Mouse (Mus musculus) MEL (cell line): Measurements from ENCODE around the gene Szrd1. TPM values are rescaled to one million over a fixed set of nuclear protein-coding genes. Genes with fewer than 3 reads are reported as not detected.

ENCODE experiments used
- DNase-seq: peaks from one replicate; pipeline ENCODE4 v3.0.0; 2011; ENCODE audit warnings: low read depth, low spot score
- H3K27ac ChIP-seq: 2 replicates; pipeline ENCODE4 v1.5.1; 2012; ENCODE audit warnings: low read depth, mild to moderate bottlenecking, control low read depth, low read length, moderate library complexity; ENCODE audit not compliant: control insufficient read depth
- H3K27me3 ChIP-seq, 2 experiments: fragments of 150-350 bp in 1 of 2; sonication (generic) in 1 of 2; 2 replicates each; pipeline ENCODE4 v1.6.1; 2012; ENCODE audit warnings: low read length in 2 of 2, mild to moderate bottlenecking in 2 of 2, improper control_type of control experiment in 1 of 2, moderate library complexity in 1 of 2; ENCODE audit not compliant: insufficient read depth in 2 of 2, control insufficient read depth in 1 of 2
- H3K36me3 ChIP-seq, 2 experiments: 2 replicates each; pipeline ENCODE4 v1.6.1; 2012 to 2014; ENCODE audit warnings: low read length in 2 of 2, improper control_type of control experiment in 1 of 2, inconsistent platforms in 1 of 2, mild to moderate bottlenecking in 1 of 2; ENCODE audit not compliant: insufficient read depth in 2 of 2, control insufficient read depth in 1 of 2
- H3K4me1 ChIP-seq, 2 experiments: fragments of 150-350 bp in 1 of 2; sonication (generic) in 1 of 2; 2 replicates each; pipeline ENCODE4 v1.6.1; 2012; ENCODE audit warnings: low read length in 2 of 2, improper control_type of control experiment in 1 of 2, mild to moderate bottlenecking in 1 of 2; ENCODE audit not compliant: insufficient read depth in 2 of 2, control insufficient read depth in 1 of 2
- H3K4me3 ChIP-seq, 2 experiments: fragments of 150-350 bp in 1 of 2; sonication (generic) in 1 of 2; 2 replicates each; pipeline ENCODE4 v1.5.1; 2012; ENCODE audit warnings: low read depth in 2 of 2, low read length in 2 of 2, mild to moderate bottlenecking in 2 of 2, moderate library complexity in 2 of 2, control low read depth in 1 of 2, improper control_type of control experiment in 1 of 2; ENCODE audit not compliant: control insufficient read depth in 1 of 2, insufficient read depth in 1 of 2
- H3K79me2 ChIP-seq: 2 replicates; pipeline ENCODE4 v1.6.1; 2012; ENCODE audit warnings: mild to moderate bottlenecking, low read length, moderate library complexity; ENCODE audit not compliant: control insufficient read depth, poor library complexity, insufficient read depth
- H3K9ac ChIP-seq: 2 replicates; pipeline ENCODE4 v1.6.1; 2012; ENCODE audit warnings: low read depth, mild to moderate bottlenecking, control low read depth, low read length, moderate library complexity; ENCODE audit not compliant: control insufficient read depth, poor library complexity, severe bottlenecking
- H3K9me3 ChIP-seq: fragments of 150-350 bp; sonication (generic); replicated peaks from 2 replicates; pipeline ENCODE4 v1.6.1; 2012; ENCODE audit warnings: mild to moderate bottlenecking, low read length, improper control_type of control experiment, moderate library complexity; ENCODE audit not compliant: insufficient read depth
- CHD1 ChIP-seq: IDR thresholded peaks from 2 replicates; pipeline ENCODE4 v1.6.1; 2012; ENCODE audit warnings: low read depth, mild to moderate bottlenecking, inconsistent platforms, low read length, improper control_type of control experiment
- EP300 ChIP-seq, 2 experiments: IDR thresholded peaks; 2 replicates each; pipeline ENCODE4 v1.6.1; 2011; ENCODE audit warnings: improper control_type of control experiment in 2 of 2, low read length in 2 of 2, low read depth in 1 of 2, mild to moderate bottlenecking in 1 of 2
- ETS1 ChIP-seq: IDR thresholded peaks from 2 replicates; pipeline ENCODE4 v1.6.1; 2012; ENCODE audit warnings: low read depth, mild to moderate bottlenecking, inconsistent platforms, low read length, improper control_type of control experiment, moderate library complexity
- GABPA ChIP-seq: IDR thresholded peaks from 2 replicates; pipeline ENCODE4 v1.6.1; 2012; ENCODE audit warnings: low read depth, mild to moderate bottlenecking, inconsistent platforms, low read length, improper control_type of control experiment, moderate library complexity
- MAX ChIP-seq: IDR thresholded peaks from 2 replicates; pipeline ENCODE4 v1.6.1; 2011; ENCODE audit warnings: low read length, improper control_type of control experiment
- MYB ChIP-seq: IDR thresholded peaks from 2 replicates; pipeline ENCODE4 v1.6.1; 2011; ENCODE audit warnings: mild to moderate bottlenecking, low read depth, low read length, improper control_type of control experiment
- MYC ChIP-seq: IDR thresholded peaks from 2 replicates; pipeline ENCODE4 v1.6.1; 2011; ENCODE audit warnings: low read depth, mild to moderate bottlenecking, low read length, improper control_type of control experiment, moderate library complexity
- POLR2A ChIP-seq, 2 experiments: IDR thresholded peaks; 2 replicates each; pipeline ENCODE4 v1.6.1; 2011 to 2012; ENCODE audit warnings: low read length in 2 of 2, mild to moderate bottlenecking in 2 of 2, control low read depth in 1 of 2, improper control_type of control experiment in 1 of 2, low read depth in 1 of 2, moderate library complexity in 1 of 2; ENCODE audit not compliant: control insufficient read depth in 1 of 2, insufficient read depth in 1 of 2, poor library complexity in 1 of 2
- POLR2AphosphoS2 ChIP-seq: IDR thresholded peaks from 2 replicates; pipeline ENCODE4 v1.6.1; 2011; ENCODE audit warnings: low read length, improper control_type of control experiment
- POLR2AphosphoS5 ChIP-seq: IDR thresholded peaks from 2 replicates; pipeline ENCODE4 v1.6.1; 2012; ENCODE audit warnings: low read depth, borderline replicate concordance, mild to moderate bottlenecking, inconsistent platforms, low read length, moderate library complexity, mixed read lengths
- SMC3 ChIP-seq: IDR thresholded peaks from 2 replicates; pipeline ENCODE4 v1.6.1; 2011; ENCODE audit warnings: low read depth, low read length, improper control_type of control experiment
- TBP ChIP-seq: IDR thresholded peaks from 2 replicates; pipeline ENCODE4 v1.8.0; 2011; ENCODE audit warnings: low read depth, low read length, improper control_type of control experiment
- TCF12 ChIP-seq: IDR thresholded peaks from 2 replicates; pipeline ENCODE4 v1.6.1; 2014; ENCODE audit warnings: low read depth, mild to moderate bottlenecking, inconsistent platforms, low read length, improper control_type of control experiment, moderate library complexity
- UBTF ChIP-seq: IDR thresholded peaks from 2 replicates; pipeline ENCODE4 v1.6.1; 2012; ENCODE audit warnings: low read depth, mild to moderate bottlenecking, inconsistent platforms, low read length, improper control_type of control experiment, moderate library complexity, borderline replicate concordance; ENCODE audit not compliant: insufficient read depth
- USF1 ChIP-seq: IDR thresholded peaks from 2 replicates; pipeline ENCODE4 v1.6.1; 2014; ENCODE audit warnings: low read depth, mild to moderate bottlenecking, inconsistent platforms, low read length, improper control_type of control experiment, moderate library complexity
- ZC3H11A ChIP-seq: IDR thresholded peaks from 2 replicates; pipeline ENCODE4 v1.6.1; 2012; ENCODE audit warnings: low read depth, mild to moderate bottlenecking, inconsistent platforms, low read length, improper control_type of control experiment
- ZNF384 ChIP-seq: IDR thresholded peaks from 2 replicates; pipeline ENCODE4 v1.6.1; 2012; ENCODE audit warnings: low read depth, mild to moderate bottlenecking, inconsistent platforms, low read length, improper control_type of control experiment
- polyA plus RNA-seq, 2 experiments: library from polyadenylated mRNA; stranded (reverse) in 1 of 2; unstranded in 1 of 2; fragments of >175 nt in 1 of 2; fragments of >200 nt in 1 of 2; gene quantifications; 2 replicates each; pipeline versions ENCODE4 v1.2.1 to v1.2.4; 2012; ENCODE audit warnings: low replicate concordance in 2 of 2, low read depth in 1 of 2; ENCODE audit not compliant: insufficient read length in 2 of 2, insufficient read depth in 1 of 2, missing spikeins in 1 of 2
- total RNA-seq: library from RNA; depleted of rRNA; stranded (reverse); fragments of 300-350 nt; gene quantifications from 2 replicates; pipeline ENCODE4 v1.2.3, GENCODE M21; 2012

Szrd1 gene
- total and polyA plus RNA-seq, 3 experiments = 63.0 to 137 TPM; not detected in 1

DNA sequence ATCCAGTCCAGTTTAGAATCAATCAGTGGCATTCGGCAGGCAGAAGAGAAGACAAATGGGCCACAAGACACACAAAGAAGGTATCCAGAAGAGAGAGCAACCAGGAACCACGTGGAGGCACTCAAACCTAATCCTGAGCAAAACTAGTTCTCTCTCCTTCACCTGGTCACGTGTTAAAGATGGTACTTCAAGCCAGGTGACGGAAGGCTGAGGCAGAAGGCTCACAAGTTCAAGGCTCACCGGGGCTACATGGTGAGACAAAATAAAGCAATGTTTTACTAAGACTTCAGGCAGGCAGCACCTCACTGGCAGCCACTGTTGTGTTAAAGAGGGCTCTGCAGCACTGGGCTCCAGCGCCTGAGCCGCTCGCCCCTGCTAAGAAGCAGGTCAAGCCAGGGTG is 7.4 kb downstream of the Szrd1 start:
- Histone ChIP-seq H3K79me2 (peaks cover 77% of the 10 kb centered on the region), H3K27me3 (no peaks in the 10 kb centered on the region), H3K4me1 (peaks cover 0 to 2% of the 10 kb centered on the region in 2 experiments; a peak in 2 of 4 replicates), H3K4me3 (no peak overlapping the region), H3K9ac (no peak overlapping the region), H3K9me3 (no peaks in the 10 kb centered on the region), H3K27ac (no peak overlapping the region), H3K36me3 (peaks cover 1 to 2% of the 10 kb centered on the region in 2 experiments)
- TF ChIP-seq ETS1 (no peak), USF1 (no peak), ZC3H11A (no peak), POLR2A (IDR thresholded peaks at IDR 0.05; ENCODE audit: control insufficient read depth in 1 of 2, insufficient read depth in 1 of 2, low read depth in 1 of 2, low read length in 2 of 2, poor library complexity in 1 of 2) (no peak), ZNF384 (no peak), MYC (no peak), TBP (no peak), CHD1 (no peak), MAX (no peak), GABPA (no peak), POLR2AphosphoS2 (no peak), SMC3 (no peak), TCF12 (no peak), UBTF (no peak), EP300 (IDR thresholded peaks at IDR 0.05; ENCODE audit: low read depth in 1 of 2, low read length in 2 of 2) (no peak), MYB (no peak)
- no peak for DNase-seq

DNA sequence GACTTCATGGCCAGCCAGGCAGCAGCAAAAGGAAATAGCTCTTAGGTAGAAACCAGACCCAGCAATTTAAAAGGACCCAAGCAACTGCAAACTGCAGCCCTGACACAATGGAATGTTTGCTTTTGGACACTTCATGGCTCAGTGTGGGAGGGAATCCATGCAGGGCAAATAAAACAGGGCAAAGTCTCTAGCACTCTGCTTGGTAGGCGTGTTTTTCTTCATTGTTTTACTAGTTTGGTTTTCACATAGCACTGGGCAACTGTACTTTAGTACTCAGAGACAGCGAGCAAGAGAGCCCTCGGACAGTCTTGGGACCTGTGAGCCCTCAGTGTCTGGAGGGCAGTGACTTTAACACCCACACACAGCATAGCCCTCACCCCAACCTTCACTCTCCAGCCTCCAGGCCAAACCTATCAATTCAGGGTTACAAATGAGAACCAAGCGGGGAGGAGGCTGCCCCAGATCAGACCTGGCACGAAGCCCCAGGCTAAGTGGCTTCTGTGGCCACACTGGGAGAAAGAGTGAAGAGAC is 8.0 kb downstream of the Szrd1 start:
- Histone ChIP-seq H3K4me1 (no peaks in the 10 kb centered on the region; a peak in 1 of 4 replicates), H3K9me3 (no peaks in the 10 kb centered on the region), H3K27ac (no peak overlapping the region), H3K27me3 (no peaks in the 10 kb centered on the region), H3K79me2 (peaks cover 74% of the 10 kb centered on the region), H3K9ac (no peak overlapping the region), H3K4me3 (no peak overlapping the region), H3K36me3 (peaks cover 0 to 1% of the 10 kb centered on the region in 2 experiments; a peak in 2 of 4 replicates)
- TF ChIP-seq POLR2AphosphoS5 = no peak
- DNase-seq = no peak
